Comparison of ENCODE assay signal across 26 mouse cellular contexts in genomic region chr3:53248158-53248874, GRCm38 (mm10).
DNase-seq lines count a peak whose midpoint lies in the region; ATAC-seq and TF ChIP-seq lines count a peak whose summit lies in the region.
"Had no signal": no experiment of that assay in that cellular context is flagged by ENCODE, and none has a peak within 500 bp of the region (broad histone marks: within the 10 kb centered on the region; RNA-seq: fewer than 3 reads in every experiment).

No protein-coding gene starts in this region.

- 24% methylated on average over 10 of the region's 10 CpGs for WGBS in limb, embryonic 12.5 days
- WGBS in limb, embryonic 10.5 days = 43% methylated on average over 10 of the region's 10 CpGs
- WGBS in midbrain, embryonic 15.5 days = 15% methylated on average over 10 of the region's 10 CpGs
- 64% methylated on average over 10 of the region's 10 CpGs for WGBS in lung, adult 2 months

- H3K4me2 ChIP-seq in limb, embryonic 12.5 days = no peak overlapping the region
- peak overlapping the region; percentile 24; the same call in 1 of the 2 replicates for H3K4me2 ChIP-seq in midbrain, embryonic 15.5 days
- H3K4me2 ChIP-seq: liver, embryonic 15.5 days; lung, embryonic 15.5 days had no signal

- H3K4me1 ChIP-seq in limb, embryonic 12.5 days (replicated peaks) = peaks cover 22% of the 10 kb centered on the region
- H3K4me1 ChIP-seq in limb, embryonic 10.5 days = peaks cover 31% of the 10 kb centered on the region
- peaks cover 18% of the 10 kb centered on the region for H3K4me1 ChIP-seq in midbrain, embryonic 15.5 days
- peaks cover 5% of the 10 kb centered on the region for H3K4me1 ChIP-seq in lung, adult 2 months (ENCODE audit: control insufficient read depth, insufficient read depth, low read length)
- H3K4me1 ChIP-seq: liver, embryonic 15.5 days had no signal

- ATAC-seq in limb, embryonic 12.5 days (ENCODE audit: insufficient number of reproducible peaks, insufficient read depth, low FRiP score, low TSS enrichment, low read depth) = no peak
- peak; percentile 57 for ATAC-seq in midbrain, embryonic 15.5 days (replicated peaks)
- ATAC-seq: activated CD4-positive, CD25-positive, alpha-beta regulatory T cell, adult 4 months; forebrain, embryonic 16.5 days; intestine, postnatal 0 days had no signal

- no peak overlapping the region for H3K9ac ChIP-seq in limb, embryonic 12.5 days (replicated peaks)
- no peak overlapping the region for H3K9ac ChIP-seq in midbrain, embryonic 15.5 days
- H3K9ac ChIP-seq: liver, embryonic 15.5 days; lung, embryonic 15.5 days had no signal

- H3K4me3 ChIP-seq in limb, embryonic 12.5 days (replicated peaks) = no peak overlapping the region
- H3K4me3 ChIP-seq in limb, embryonic 10.5 days = no peak overlapping the region
- H3K4me3 ChIP-seq in midbrain, embryonic 15.5 days = no peak overlapping the region
- no peak overlapping the region for H3K4me3 ChIP-seq in lung, adult 2 months (replicated peaks; ENCODE audit: extremely low read depth, low read depth, low read length)
- H3K4me3 ChIP-seq: liver, embryonic 15.5 days; lung, embryonic 15.5 days had no signal

- TF ChIP-seq CTCF in brain, embryonic 14.5 days (IDR thresholded peaks at IDR 0.05; ENCODE audit: borderline replicate concordance, extremely low read depth, insufficient read depth, insufficient read length) = no peak
- TF ChIP-seq CTCF in lung, adult 2 months (IDR thresholded peaks at IDR 0.05; ENCODE audit: insufficient read depth, low read length) = no peak

- DNase-seq in cerebellum, postnatal 14 days = peak; percentile 15 to 35
- no peak for DNase-seq in cerebellum, adult 18-20 months
- no peak for DNase-seq in limb, embryonic 10.5 days (ENCODE audit: low spot score)
- DNase-seq in brain, embryonic 14.5 days (ENCODE audit: low read depth) = peak; percentile 28
- DNase-seq in lung, adult 2 months = no peak
- DNase-seq in layer of hippocampus, adult 18-20 months (ENCODE audit: low spot score in 2 of 2) = no peak
- DNase-seq: adrenal gland, adult 2 months; adrenal gland, postnatal 36 days; cerebellum, adult 8-10 months; cerebellum, postnatal 36 days; gastrocnemius, postnatal 10 days; heart, postnatal 36 days; kidney, adult 9 months; kidney, postnatal 10 days; layer of hippocampus, adult 9-11 months; right cerebral cortex, adult 18-20 months; thymus, adult 2 months; thymus, postnatal 36 days had no signal

- H3K27ac ChIP-seq in limb, embryonic 12.5 days = peak overlapping the region; percentile 50; the same call in 1 of the 2 replicates
- H3K27ac ChIP-seq in limb, embryonic 10.5 days = no peak overlapping the region
- peak overlapping the region; percentile 59 for H3K27ac ChIP-seq in midbrain, embryonic 15.5 days
- H3K27ac ChIP-seq: liver, embryonic 15.5 days; lung, embryonic 15.5 days had no signal

- 0 out of 2 replicates have a peak, but pooled peaks cover 4% of the 10 kb centered on the region for H3K9me3 ChIP-seq in limb, embryonic 12.5 days
- H3K9me3 ChIP-seq in limb, embryonic 10.5 days (replicated peaks) = no peaks in the 10 kb centered on the region
- no peaks in the 10 kb centered on the region for H3K9me3 ChIP-seq in midbrain, embryonic 15.5 days
- H3K9me3 ChIP-seq: liver, embryonic 15.5 days; lung, embryonic 15.5 days had no signal

- no peaks in the 10 kb centered on the region for H3K36me3 ChIP-seq in limb, embryonic 12.5 days
- no peaks in the 10 kb centered on the region for H3K36me3 ChIP-seq in limb, embryonic 10.5 days
- H3K36me3 ChIP-seq in midbrain, embryonic 15.5 days (replicated peaks) = no peaks in the 10 kb centered on the region
- H3K36me3 ChIP-seq: liver, embryonic 15.5 days; lung, embryonic 15.5 days had no signal

- H3K27me3 ChIP-seq in limb, embryonic 12.5 days = peaks cover 2% of the 10 kb centered on the region; the same call in 1 of the 2 replicates
- H3K27me3 ChIP-seq in limb, embryonic 10.5 days (ENCODE audit: low read depth, poor library complexity, severe bottlenecking) = no peaks in the 10 kb centered on the region
- no peaks in the 10 kb centered on the region for H3K27me3 ChIP-seq in midbrain, embryonic 15.5 days (replicated peaks)
- H3K27me3 ChIP-seq: CH12.LX; liver, embryonic 15.5 days; lung, embryonic 15.5 days had no signal

- TF ChIP-seq POLR2A in brain, embryonic 14.5 days (IDR thresholded peaks at IDR 0.05; ENCODE audit: borderline replicate concordance, extremely low read depth, insufficient read depth, insufficient read length, poor library complexity, severe bottlenecking) = no peak
- no peak for TF ChIP-seq POLR2A in lung, adult 2 months (IDR thresholded peaks at IDR 0.05; ENCODE audit: borderline replicate concordance, extremely low read depth, low read depth, low read length)

Comparison
In these comparisons a context has a peak if more than half of its experiments do, and no peak if none do; other contexts are left out.
1. DNase-seq: peak in cerebellum, postnatal 14 days (2 of 2) and brain, embryonic 14.5 days (single experiment); none in cerebellum, adult 18-20 months (0 of 2), limb, embryonic 10.5 days (single experiment), lung, adult 2 months (single experiment) and layer of hippocampus, adult 18-20 months (0 of 2).